Mouse (Mus musculus) left cerebral cortex, postnatal 10 days (tissue): ENCODE measurements around the gene Ackr1. TPM values are rescaled to one million over a fixed set of nuclear protein-coding genes. Genes with fewer than 3 reads are reported as not detected.
A peak's percentile ranks its signal among the peaks of the same experiment; 100 is the strongest.

Experiments used
- DNase-seq, 2 experiments: peaks; one replicate each; pipeline ENCODE4 v3.0.0; 2021 to 2022; ENCODE audit warnings: low spot score in 2 of 2, mixed read lengths in 1 of 2; ENCODE audit errors: extremely low spot score in 1 of 2
- intact Hi-C: fragments of 180-260 bp; cut with DNase I; formaldehyde crosslinking; loops from one replicate; pipeline ENCODE4 v1.15.1; 2025
- total RNA-seq, 2 experiments: library from RNA; stranded (reverse); gene quantifications; 2 replicates each; pipeline ENCODE4 v1.2.3; 2021

Gene Ackr1
- total RNA-seq, 2 experiments from 2014 or later, result 111 to 129 TPM

GRCm38 (mm10) chr1:173355107-173355846 lies 21.7 kb upstream of the Ackr1 start:
- no peak for DNase-seq
- intact Hi-C loops, result no loop called here

- intact Hi-C loops, result no loop called here
- no peak for DNase-seq
Measured at GRCm38 (mm10) chr1:173350372-173350957, 16.9 kb upstream of the Ackr1 start, which contains the start of gene Aim2. Aim2 (plus strand) TSS chr1:173350879.

- DNase-seq, result no peak
- intact Hi-C loops, result no loop called here
Measured at GRCm38 (mm10) chr1:173349946-173350345, 16.4 kb upstream of the Ackr1 start.

GRCm38 (mm10) chr1:173349192-173349591 lies 15.6 kb upstream of the Ackr1 start:
- intact Hi-C loops, result no loop called here
- no peak for DNase-seq

GRCm38 (mm10) chr1:173348527-173348926 lies 15.0 kb upstream of the Ackr1 start:
- intact Hi-C loops, result no loop called here
- DNase-seq, result no peak

- no peak for DNase-seq
- intact Hi-C loops, result no loop called here
Measured at GRCm38 (mm10) chr1:173345112-173345511, 11.6 kb upstream of the Ackr1 start.

- no peak for DNase-seq
- intact Hi-C loops, result no loop called here
Measured at GRCm38 (mm10) chr1:173343934-173344333, 10.4 kb upstream of the Ackr1 start.

- no peak for DNase-seq
- intact Hi-C loops, result no loop called here
Measured at GRCm38 (mm10) chr1:173342425-173342824, 8.9 kb upstream of the Ackr1 start.

- intact Hi-C loops, result loop anchor here (5.0 kb wide), 1 partner anchor 33 kb away; no protein-coding TSS in a partner anchor
- peak in 1 of 2 experiments; percentile 51 for DNase-seq
Measured at GRCm38 (mm10) chr1:173339543-173339942, 6.0 kb upstream of the Ackr1 start.

GRCm38 (mm10) chr1:173337008-173337407 lies 3.5 kb upstream of the Ackr1 start:
- no peak for DNase-seq
- intact Hi-C loops, result loop anchor here (5.0 kb wide), 1 partner anchor 35 kb away; no protein-coding TSS in a partner anchor

- intact Hi-C loops, result loop anchor here (5.0 kb wide), 1 partner anchor 36 kb away; no protein-coding TSS in a partner anchor
Measured at GRCm38 (mm10) chr1:173335903-173336302, 2.4 kb upstream of the Ackr1 start.

GRCm38 (mm10) chr1:173332418-173332817 lies 1.1 kb downstream of the Ackr1 start:
- intact Hi-C loops, result no loop called here

More at GRCm38 (mm10) chr1:173335903-173336302, 2.4 kb upstream of the Ackr1 start:
- peak in 1 of 2 experiments; percentile 36 for DNase-seq

GRCm38 (mm10) chr1:173329743-173330142 lies 3.8 kb downstream of the Ackr1 start:
- intact Hi-C loops, result no loop called here
- no peak for DNase-seq

More at GRCm38 (mm10) chr1:173332418-173332817, 1.1 kb downstream of the Ackr1 start:
- DNase-seq, result no peak

- intact Hi-C loops, result no loop called here
Measured at GRCm38 (mm10) chr1:173329185-173329584, 4.4 kb downstream of the Ackr1 start.

GRCm38 (mm10) chr1:173328446-173328845 lies 5.1 kb downstream of the Ackr1 start:
- no peak for DNase-seq
- intact Hi-C loops, result no loop called here

More at GRCm38 (mm10) chr1:173329185-173329584, 4.4 kb downstream of the Ackr1 start:
- DNase-seq, result no peak

GRCm38 (mm10) chr1:173326552-173326951 lies 7.0 kb downstream of the Ackr1 start:
- DNase-seq, result no peak
- intact Hi-C loops, result no loop called here

GRCm38 (mm10) chr1:173325395-173325794 lies 8.2 kb downstream of the Ackr1 start:
- intact Hi-C loops, result no loop called here
- no peak for DNase-seq

- no peak for DNase-seq
- intact Hi-C loops, result loop anchor here (5.0 kb wide), 1 partner anchor 42 kb away; the partner anchor contains the start of gene Cadm3
Measured at GRCm38 (mm10) chr1:173324961-173325360, 8.6 kb downstream of the Ackr1 start.

- DNase-seq, result no peak
Measured at GRCm38 (mm10) chr1:173323839-173324585, 9.5 kb downstream of the Ackr1 start.

More at GRCm38 (mm10) chr1:173323839-173324585, 9.5 kb downstream of the Ackr1 start:
- intact Hi-C loops, result loop anchor here (5.0 kb wide), 1 partner anchor 43 kb away; the partner anchor contains the start of gene Cadm3
